ENCODE assay signal across 7 mouse cellular contexts in genomic region chr6:125351368-125352045, GRCm38 (mm10). TPM values are rescaled to one million over a fixed set of nuclear protein-coding genes. Genes with fewer than 3 reads are reported as not detected.
DNase-seq lines count a peak whose midpoint lies in the region; ATAC-seq and TF ChIP-seq lines count a peak whose summit lies in the region.

No protein-coding gene starts in this region.

- H3ac ChIP-seq in C2C12 (ENCODE audit: control insufficient read depth, insufficient read length, low read depth), result no peak overlapping the region

- H3K27ac ChIP-seq in heart, embryonic 16.5 days (ENCODE audit: low read length), result peak overlapping the region; percentile 34
- H3K27ac ChIP-seq in liver, embryonic 12.5 days, result no peak overlapping the region
- H3K27ac ChIP-seq in stomach, embryonic 16.5 days (ENCODE audit: low read length), result 0 out of 2 replicates have a peak overlapping the region, but pooled peaks have one; percentile 12

- peaks cover 3% of the 10 kb centered on the region for H3K36me3 ChIP-seq in C2C12 (ENCODE audit: control insufficient read depth, insufficient read depth)
- H3K36me3 ChIP-seq in heart, embryonic 16.5 days (ENCODE audit: control insufficient read depth, insufficient read depth), result no peaks in the 10 kb centered on the region
- no peaks in the 10 kb centered on the region for H3K36me3 ChIP-seq in liver, embryonic 12.5 days
- H3K36me3 ChIP-seq in stomach, embryonic 16.5 days (ENCODE audit: control insufficient read depth, insufficient read depth, low read length), result no peaks in the 10 kb centered on the region

- H3K79me3 ChIP-seq in C2C12 (ENCODE audit: low read depth), result peaks cover 55% of the 10 kb centered on the region

- no peak for ATAC-seq in heart, embryonic 16.5 days (replicated peaks; ENCODE audit: extremely low read depth, insufficient read depth, low FRiP score)
- no peak for ATAC-seq in liver, embryonic 12.5 days
- ATAC-seq in stomach, embryonic 16.5 days (ENCODE audit: insufficient read depth, low FRiP score), result no peak

- H3K79me2 ChIP-seq in C2C12 (ENCODE audit: control insufficient read depth, insufficient read depth), result peaks cover 72% of the 10 kb centered on the region

- peak overlapping the region; percentile 80 for H3K4me3 ChIP-seq in C2C12 (ENCODE audit: insufficient read depth, poor library complexity, severe bottlenecking)
- H3K4me3 ChIP-seq in heart, embryonic 16.5 days (ENCODE audit: low read length), result peak overlapping the region; percentile 2; the same call in 1 of the 2 replicates
- 0 out of 2 replicates have a peak overlapping the region, but pooled peaks have one; percentile 64 for H3K4me3 ChIP-seq in liver, embryonic 12.5 days
- H3K4me3 ChIP-seq in stomach, embryonic 16.5 days (replicated peaks; ENCODE audit: low read length), result peak overlapping the region; percentile 90

- H3K27me3 ChIP-seq in C2C12 (ENCODE audit: control insufficient read depth, insufficient read depth, insufficient read length), result no peaks in the 10 kb centered on the region
- H3K27me3 ChIP-seq in heart, embryonic 16.5 days (ENCODE audit: control insufficient read depth, insufficient read depth, low read length), result no peaks in the 10 kb centered on the region
- H3K27me3 ChIP-seq in liver, embryonic 12.5 days (replicated peaks), result 0 out of 2 replicates have a peak, but pooled peaks cover 6% of the 10 kb centered on the region
- H3K27me3 ChIP-seq in stomach, embryonic 16.5 days (ENCODE audit: control insufficient read depth, insufficient read depth, low read length), result no peaks in the 10 kb centered on the region

- WGBS in heart, embryonic 16.5 days, result 48% methylated on average over 8 of the region's 8 CpGs
- 31% methylated on average over 8 of the region's 8 CpGs for WGBS in liver, embryonic 12.5 days (ENCODE audit: insufficient replicate concordance)
- WGBS in stomach, embryonic 16.5 days, result 51% methylated on average over 8 of the region's 8 CpGs

- H3K9ac ChIP-seq in heart, embryonic 16.5 days (ENCODE audit: low read length), result 0 out of 2 replicates have a peak overlapping the region, but pooled peaks have one; percentile 4
- no peak overlapping the region for H3K9ac ChIP-seq in liver, embryonic 12.5 days
- peak overlapping the region; percentile 36; the same call in 1 of the 2 replicates for H3K9ac ChIP-seq in stomach, embryonic 16.5 days (ENCODE audit: low read length)

- DNase-seq in adipocyte (ENCODE audit: low spot score), result peak; percentile 83
- no peak for DNase-seq in left cerebral cortex, postnatal 4 days
- DNase-seq in cerebellum, adult 9-11 months, result no peak

- intact Hi-C loops in left cerebral cortex, postnatal 4 days (cut with DNase I), result no loop called here

- peaks cover 50% of the 10 kb centered on the region for H3K4me1 ChIP-seq in heart, embryonic 16.5 days (ENCODE audit: control insufficient read depth, insufficient read depth, low read length)
- peaks cover 78% of the 10 kb centered on the region for H3K4me1 ChIP-seq in liver, embryonic 12.5 days
- peaks cover 58% of the 10 kb centered on the region for H3K4me1 ChIP-seq in stomach, embryonic 16.5 days (ENCODE audit: control insufficient read depth, insufficient read depth, low read length)

- TF ChIP-seq CTCF in C2C12 (IDR thresholded peaks at IDR 0.05; ENCODE audit: control insufficient read depth, insufficient read depth, insufficient read length), result no peak

- peak overlapping the region; percentile 77 for H3K4me2 ChIP-seq in heart, embryonic 16.5 days (ENCODE audit: low read depth, low read length)
- peak overlapping the region; percentile 79 for H3K4me2 ChIP-seq in liver, embryonic 12.5 days
- H3K4me2 ChIP-seq in stomach, embryonic 16.5 days (ENCODE audit: low read depth, low read length), result peak overlapping the region; percentile 72

- H3K9me3 ChIP-seq in heart, embryonic 16.5 days (replicated peaks; ENCODE audit: control insufficient read depth, low read length), result no peaks in the 10 kb centered on the region
- H3K9me3 ChIP-seq in liver, embryonic 12.5 days (replicated peaks), result no peaks in the 10 kb centered on the region
- H3K9me3 ChIP-seq in stomach, embryonic 16.5 days (replicated peaks; ENCODE audit: control insufficient read depth, low read length), result no peaks in the 10 kb centered on the region

TF ChIP-seq in C2C12, 6 proteins besides CTCF, POLR2A, EP300 and RAD21:
- TF ChIP-seq MYOG (IDR thresholded peaks at IDR 0.05; ENCODE audit: control insufficient read depth, extremely low read depth, insufficient read length) (no peak), CEBPB (IDR thresholded peaks at IDR 0.05; ENCODE audit: low read depth) (no peak), MYOD1 (IDR thresholded peaks at IDR 0.05; ENCODE audit: control insufficient read depth, insufficient read length, low read depth) (no peak), USF1 (IDR thresholded peaks at IDR 0.05; ENCODE audit: low read depth) (no peak), FOSL1 (IDR thresholded peaks at IDR 0.05; ENCODE audit: insufficient read depth, low read length, poor library complexity, severe bottlenecking) (no peak), MAX (IDR thresholded peaks at IDR 0.05) (no peak)

RNA-seq across cellular contexts. Expression of gene Tnfrsf1a, which starts 2.3 kb away (rescaled TPM):
- 65.4 TPM for polyA plus RNA-seq in C2C12 (2012; fragmentation: generic; extraction: Trizol)
- polyA plus RNA-seq in heart, embryonic 16.5 days (2015; fragmentation: Nextera tagmentation; extraction: Ambion mirVana), result 54.2 and 54.8 TPM in 2 replicates
- 23.0 and 23.4 TPM in 2 replicates for polyA plus RNA-seq in liver, embryonic 12.5 days (2016; fragmentation: Nextera tagmentation; extraction: Ambion mirVana)
- polyA plus RNA-seq in stomach, embryonic 16.5 days (2015; fragmentation: Nextera tagmentation; extraction: Ambion mirVana), result 82.6 and 91.1 TPM in 2 replicates
- total RNA-seq in left cerebral cortex, postnatal 4 days (2021), result 10 to 100 TPM; 11.2 to 12.0 TPM

RNA-seq across cellular contexts. Expression of gene Plekhg6, which starts 29.1 kb away (rescaled TPM):
- 0.09 TPM for polyA plus RNA-seq in C2C12 (2012; fragmentation: generic; extraction: Trizol)
- polyA plus RNA-seq in heart, embryonic 16.5 days (2015; fragmentation: Nextera tagmentation; extraction: Ambion mirVana), result 0.25 and 0.41 TPM in 2 replicates
- polyA plus RNA-seq in liver, embryonic 12.5 days (2016; fragmentation: Nextera tagmentation; extraction: Ambion mirVana), result 0.37 and 0.39 TPM in 2 replicates
- polyA plus RNA-seq in stomach, embryonic 16.5 days (2015; fragmentation: Nextera tagmentation; extraction: Ambion mirVana), result 6.3 and 8.2 TPM in 2 replicates
- total RNA-seq in left cerebral cortex, postnatal 4 days (2021), result not detected

RNA-seq across cellular contexts. Expression of gene Scnn1a, which starts 31.0 kb away (rescaled TPM):
- 0.16 TPM for polyA plus RNA-seq in C2C12 (2012; fragmentation: generic; extraction: Trizol)
- 2.6 and 2.9 TPM in 2 replicates for polyA plus RNA-seq in heart, embryonic 16.5 days (2015; fragmentation: Nextera tagmentation; extraction: Ambion mirVana)
- polyA plus RNA-seq in liver, embryonic 12.5 days (2016; fragmentation: Nextera tagmentation; extraction: Ambion mirVana), result 0.23 and 0.50 TPM in 2 replicates
- 5.8 and 9.7 TPM in 2 replicates for polyA plus RNA-seq in stomach, embryonic 16.5 days (2015; fragmentation: Nextera tagmentation; extraction: Ambion mirVana)
- total RNA-seq in left cerebral cortex, postnatal 4 days (2021), result 1 to 10 TPM; 1.5 to 2.1 TPM

RNA-seq across cellular contexts. Expression of gene Ltbr, which starts 37.8 kb away (rescaled TPM):
- 83.0 TPM for polyA plus RNA-seq in C2C12 (2012; fragmentation: generic; extraction: Trizol)
- 43.0 and 51.4 TPM in 2 replicates for polyA plus RNA-seq in heart, embryonic 16.5 days (2015; fragmentation: Nextera tagmentation; extraction: Ambion mirVana)
- polyA plus RNA-seq in liver, embryonic 12.5 days (2016; fragmentation: Nextera tagmentation; extraction: Ambion mirVana), result 19.2 and 22.9 TPM in 2 replicates
- polyA plus RNA-seq in stomach, embryonic 16.5 days (2015; fragmentation: Nextera tagmentation; extraction: Ambion mirVana), result 69.4 and 73.1 TPM in 2 replicates
- 10 to 100 TPM in 1 of 2 experiments, 1 to 10 TPM in 1; 9.6 to 10.7 TPM for total RNA-seq in left cerebral cortex, postnatal 4 days (2021)

Comparison
In these comparisons a context has a peak if more than half of its experiments do, and no peak if none do; other contexts are left out.
1. H3K4me3 ChIP-seq: peak in every context shown above with its lines; median percentile 90 in stomach, embryonic 16.5 days; 80 in C2C12; 64 in liver, embryonic 12.5 days; 2 in heart, embryonic 16.5 days.